Mouse (Mus musculus) gastrocnemius, adult 8-10 months (tissue): ENCODE results near the gene Tmem170b. TPM values are rescaled to one million over a fixed set of nuclear protein-coding genes. Genes with fewer than 3 reads are reported as not detected.

Source experiments
- total RNA-seq, 4 experiments: library from RNA; stranded (reverse); gene quantifications; 2 replicates each; pipeline ENCODE4 v1.2.4; 2022

The Tmem170b gene
- total RNA-seq, 4 experiments from 2014 or later, result 32.3 to 40.8 (median 32.4) TPM

Other genes starting within 250 kb of the Tmem170b start
- 1 to 10 TPM; 2.0 to 7.9 (median 2.4) TPM for gene Nedd9, start 118.5 kb upstream of the Tmem170b start, total RNA-seq
- gene Adtrp, start 241.8 kb downstream of the Tmem170b start, total RNA-seq, result under 1 TPM in 1 of 4 experiments, not detected in 3; 0.46 TPM